Mouse (Mus musculus) limb, embryonic 10.5 days (tissue): ENCODE measurements around the gene Il17f. TPM values are rescaled to one million over a fixed set of nuclear protein-coding genes. Genes with fewer than 3 reads are reported as not detected.

ENCODE experiments used
- DNase-seq: peaks from one replicate; pipeline ENCODE4 v3.0.0-alpha.2; 2017; ENCODE audit warnings: low spot score
- H3K27ac ChIP-seq: fragments of 300-500 bp; sonication (generic); 2 replicates; pipeline ENCODE4 v1.5.1; 2016; ENCODE audit warnings: mild to moderate bottlenecking
- H3K27me3 ChIP-seq: fragments of 300-500 bp; sonication (generic); 2 replicates; pipeline ENCODE4 v1.6.1; 2016; ENCODE audit warnings: low read depth, mild to moderate bottlenecking; ENCODE audit not compliant: poor library complexity, severe bottlenecking
- H3K36me3 ChIP-seq: fragments of 300-500 bp; sonication (generic); 2 replicates; pipeline ENCODE4 v1.6.1; 2016; ENCODE audit warnings: mild to moderate bottlenecking, moderate library complexity
- H3K4me1 ChIP-seq: fragments of 300-500 bp; sonication (generic); 2 replicates; pipeline ENCODE4 v1.6.1; 2016
- H3K4me3 ChIP-seq: fragments of 300-500 bp; sonication (generic); 2 replicates; pipeline ENCODE4 v1.5.1; 2016; ENCODE audit warnings: mild to moderate bottlenecking, moderate library complexity
- H3K9me3 ChIP-seq: fragments of 300-500 bp; sonication (generic); replicated peaks from 2 replicates; pipeline ENCODE4 v1.6.1; 2016; ENCODE audit warnings: mild to moderate bottlenecking
- WGBS: fragments of 180-500 bp; shearing (Covaris S2); methylation state at CpG from one replicate; pipeline ENCODE4 v1.1.7; 2016; 5-methylcytosine and 5-hydroxymethylcytosine counted together
- polyA plus RNA-seq: library from polyadenylated mRNA; unstranded; fragments of >200 nt; fragmentation: Nextera tagmentation; extraction: Ambion mirVana; gene quantifications from 2 replicates; pipeline ENCODE4 v1.2.1, GENCODE M21; 2016

Gene Il17f
- polyA plus RNA-seq, 1 experiment from 2014 or later = not detected

GRCm38 (mm10) chr1:20761411-20761810 lies 29.0 kb downstream of the Il17f start:
- no peak overlapping the region for H3K27ac ChIP-seq
- 91% methylated on average over 4 of the region's 4 CpGs for WGBS

GRCm38 (mm10) chr1:20760331-20760730 lies 30.1 kb downstream of the Il17f start:
- no peaks in the 10 kb centered on the region for H3K36me3 ChIP-seq
- no peak for DNase-seq
- H3K4me1 ChIP-seq = no peaks in the 10 kb centered on the region
- WGBS = 87% methylated on average over 5 of the region's 5 CpGs
- no peak overlapping the region for H3K4me3 ChIP-seq
- no peaks in the 10 kb centered on the region for H3K9me3 ChIP-seq
- H3K27ac ChIP-seq = no peak overlapping the region
- no peaks in the 10 kb centered on the region for H3K27me3 ChIP-seq

More at GRCm38 (mm10) chr1:20761411-20761810, 29.0 kb downstream of the Il17f start:
- Histone ChIP-seq H3K4me1 (no peaks in the 10 kb centered on the region), H3K9me3 (no peaks in the 10 kb centered on the region), H3K4me3 (no peak overlapping the region), H3K36me3 (no peaks in the 10 kb centered on the region), H3K27me3 (no peaks in the 10 kb centered on the region)
- no peak for DNase-seq

- no peaks in the 10 kb centered on the region for H3K4me1 ChIP-seq
- no peak overlapping the region for H3K27ac ChIP-seq
- WGBS = 88% methylated on average over 10 of the region's 10 CpGs
- H3K9me3 ChIP-seq = no peaks in the 10 kb centered on the region
- no peak overlapping the region for H3K4me3 ChIP-seq
- no peaks in the 10 kb centered on the region for H3K27me3 ChIP-seq
- DNase-seq = no peak
- no peaks in the 10 kb centered on the region for H3K36me3 ChIP-seq
Measured at GRCm38 (mm10) chr1:20759799-20760198, 30.6 kb downstream of the Il17f start.

DNA sequence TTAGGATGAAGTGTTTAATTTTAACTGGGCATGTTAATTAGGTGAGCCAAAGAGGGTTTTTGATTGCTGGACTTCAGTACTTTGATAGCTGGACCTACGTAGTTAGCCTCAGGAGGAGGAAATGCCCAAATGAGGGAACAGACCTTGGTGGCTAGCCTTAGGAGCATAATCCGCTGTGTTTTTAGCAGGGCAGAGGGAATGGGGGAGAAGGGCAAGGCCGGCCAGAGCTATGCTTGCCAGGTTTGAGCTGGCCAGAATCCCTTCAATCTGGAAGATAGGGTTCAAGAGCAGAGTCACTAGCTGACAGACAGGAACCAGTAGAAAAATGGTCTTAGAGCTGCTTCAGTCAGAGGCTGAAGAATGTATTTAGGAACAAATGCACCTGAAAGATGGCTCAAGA lies 32.8 kb downstream of the Il17f start:
- Histone ChIP-seq H3K36me3 (no peaks in the 10 kb centered on the region), H3K27me3 (no peaks in the 10 kb centered on the region), H3K4me1 (no peaks in the 10 kb centered on the region), H3K9me3 (no peaks in the 10 kb centered on the region), H3K4me3 (no peak overlapping the region), H3K27ac (no peak overlapping the region)
- DNase-seq = no peak
- 87% methylated on average over 3 of the region's 3 CpGs for WGBS

GRCm38 (mm10) chr1:20754439-20754838 lies 36.0 kb downstream of the Il17f start:
- WGBS = 86% methylated on average over 10 of the region's 10 CpGs
- Histone ChIP-seq H3K27me3 (no peaks in the 10 kb centered on the region), H3K36me3 (no peaks in the 10 kb centered on the region), H3K4me3 (no peak overlapping the region), H3K4me1 (no peaks in the 10 kb centered on the region), H3K27ac (no peak overlapping the region), H3K9me3 (no peaks in the 10 kb centered on the region)
- no peak for DNase-seq

DNA sequence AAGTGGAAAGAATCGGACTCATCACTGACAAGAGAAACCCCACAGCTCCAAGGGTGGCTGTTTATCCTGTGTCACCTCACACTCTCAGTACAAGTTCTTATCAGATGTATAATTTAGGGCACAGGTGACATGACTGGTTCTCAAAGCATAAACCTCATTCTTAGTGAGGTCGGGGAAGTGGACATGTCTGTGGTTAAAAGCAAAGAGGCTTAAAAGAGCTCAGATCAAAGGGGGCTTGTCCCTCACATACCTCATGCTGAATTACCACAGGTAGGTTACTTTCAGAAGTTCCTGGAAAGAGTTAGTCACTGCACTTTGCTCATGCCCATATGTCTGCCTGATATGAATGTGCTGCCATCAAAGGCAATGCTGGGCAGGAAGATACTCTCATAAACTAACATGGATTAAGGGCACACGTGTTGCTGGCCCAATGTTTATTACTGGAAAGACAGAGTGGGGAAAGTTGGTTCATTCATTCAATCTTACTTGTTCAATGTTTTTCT lies 49.9 kb downstream of the Il17f start:
- no peak overlapping the region for H3K27ac ChIP-seq
- DNase-seq = no peak
- no peaks in the 10 kb centered on the region for H3K36me3 ChIP-seq
- 80% methylated on average over 3 of the region's 3 CpGs for WGBS
- no peaks in the 10 kb centered on the region for H3K27me3 ChIP-seq
- no peak overlapping the region for H3K4me3 ChIP-seq
- H3K4me1 ChIP-seq = no peaks in the 10 kb centered on the region
- H3K9me3 ChIP-seq = no peaks in the 10 kb centered on the region

DNA sequence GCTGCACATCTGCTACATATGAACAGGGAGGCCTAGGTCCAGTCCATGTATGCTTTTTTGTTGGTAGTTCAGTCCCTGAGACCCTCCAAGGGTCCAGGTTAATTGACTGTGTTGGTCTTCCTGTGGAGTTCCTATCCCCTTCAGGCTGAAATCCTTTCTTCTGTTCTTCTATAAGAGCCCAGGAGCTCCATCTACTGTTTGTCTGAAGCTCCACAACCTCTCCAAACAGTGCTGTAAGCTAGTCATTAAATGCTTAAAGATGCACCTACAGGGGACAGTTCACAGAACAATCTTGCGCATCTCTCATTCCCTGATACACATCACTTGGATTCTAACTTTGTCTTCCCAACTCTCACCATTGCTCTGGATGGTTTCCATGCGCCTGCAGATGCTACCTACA lies 51.9 kb downstream of the Il17f start:
- no peak for DNase-seq
- Histone ChIP-seq H3K27ac (no peak overlapping the region), H3K9me3 (no peaks in the 10 kb centered on the region), H3K36me3 (no peaks in the 10 kb centered on the region), H3K4me3 (no peak overlapping the region), H3K27me3 (no peaks in the 10 kb centered on the region), H3K4me1 (no peaks in the 10 kb centered on the region)
- WGBS = 88% methylated on average over 2 of the region's 2 CpGs

DNA sequence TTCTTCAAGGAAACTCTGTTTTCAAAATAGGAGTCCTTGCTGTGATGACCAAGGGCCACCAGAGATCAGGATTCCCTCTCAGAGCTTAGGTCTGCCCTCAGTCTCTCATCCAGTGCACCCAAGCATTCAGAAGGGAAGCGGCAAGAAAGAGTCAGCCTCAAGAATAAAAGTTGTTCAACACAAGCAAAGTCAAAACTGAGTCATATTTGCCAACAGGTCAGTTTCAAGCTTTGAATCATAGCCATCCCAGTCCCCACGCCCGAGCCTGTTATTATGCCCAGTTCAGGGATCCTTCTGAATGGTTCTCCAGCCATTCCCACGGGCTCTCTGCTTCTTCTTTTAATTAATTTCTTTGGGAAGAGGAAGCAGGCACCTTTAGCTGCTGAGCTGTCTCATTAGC lies 53.8 kb downstream of the Il17f start:
- H3K27me3 ChIP-seq = no peaks in the 10 kb centered on the region
- 85% methylated on average over 4 of the region's 4 CpGs for WGBS
- H3K9me3 ChIP-seq = no peaks in the 10 kb centered on the region

GRCm38 (mm10) chr1:20730903-20731302 lies 59.5 kb downstream of the Il17f start, which contains the start of gene Il17a:
TSS of gene Il17a (plus strand) at chr1:20730905.
- no peaks in the 10 kb centered on the region for H3K27me3 ChIP-seq
- H3K9me3 ChIP-seq = no peaks in the 10 kb centered on the region
- no peaks in the 10 kb centered on the region for H3K36me3 ChIP-seq
- H3K4me1 ChIP-seq = no peaks in the 10 kb centered on the region
- no peak within 1 kb of the TSS for H3K4me3 ChIP-seq
- no peak within 1 kb of the TSS for H3K27ac ChIP-seq
- DNase-seq = no peak
- 94% methylated on average over 10 of the region's 10 CpGs for WGBS

More for the DNA sequence above, 53.8 kb downstream of the Il17f start:
- no peak overlapping the region for H3K27ac ChIP-seq
- no peaks in the 10 kb centered on the region for H3K36me3 ChIP-seq
- no peak for DNase-seq
- H3K4me1 ChIP-seq = no peaks in the 10 kb centered on the region
- no peak overlapping the region for H3K4me3 ChIP-seq

Other genes starting within 250 kb of the Il17f start
- gene Pkhd1, start 172.6 kb downstream of the Il17f start, polyA plus RNA-seq = 0.04 TPM in 1 of 2 replicates, not detected in the other
- not detected in 2 replicates for gene Il17a, start 59.7 kb downstream of the Il17f start, polyA plus RNA-seq
- gene Mcm3, start 29.7 kb upstream of the Il17f start, polyA plus RNA-seq = 282 and 290 TPM in 2 replicates
- 2.6 and 3.7 TPM in 2 replicates for gene Paqr8, start 100.0 kb upstream of the Il17f start, polyA plus RNA-seq
- 1.5 and 1.7 TPM in 2 replicates for gene Efhc1, start 161.0 kb upstream of the Il17f start, polyA plus RNA-seq